ENCODE assay signal across 8 mouse cellular contexts in genomic region chr2:180273394-180274244, GRCm38 (mm10). TPM values are rescaled to one million over a fixed set of nuclear protein-coding genes. Genes with fewer than 3 reads are reported as not detected.
DNase-seq lines count a peak whose midpoint lies in the region; ATAC-seq lines count a peak whose summit lies in the region.

Gene Cables2 (minus strand): TSS chr2:180273496.

- peak within 1 kb of the TSS; percentile 60 for H3K27ac ChIP-seq in hindbrain, embryonic 16.5 days (ENCODE audit: low read depth, low read length)
- no peak within 1 kb of the TSS for H3K27ac ChIP-seq in macrophage

- 9% methylated on average over 58 of the region's 68 CpGs for WGBS in hindbrain, embryonic 16.5 days
- WGBS in macrophage (ENCODE audit: missing documents) = 1% methylated on average over 67 of the region's 68 CpGs

- H3K27me3 ChIP-seq in hindbrain, embryonic 16.5 days (replicated peaks; ENCODE audit: control insufficient read depth, insufficient read depth, low read length) = no peaks in the 10 kb centered on the region; the same call in 1 of the 2 replicates

- H3K4me3 ChIP-seq in hindbrain, embryonic 16.5 days (ENCODE audit: low read length) = peak within 1 kb of the TSS; percentile 87
- peak within 1 kb of the TSS; percentile 39 for H3K4me3 ChIP-seq in macrophage (ENCODE audit: inconsistent target)

- H3K9me3 ChIP-seq in hindbrain, embryonic 16.5 days (ENCODE audit: control insufficient read depth, low read length) = no peaks in the 10 kb centered on the region

- peak within 1 kb of the TSS; percentile 98 for H3K9ac ChIP-seq in hindbrain, embryonic 16.5 days (ENCODE audit: low read depth, low read length)

- peak; percentile 96 for ATAC-seq in hindbrain, embryonic 16.5 days

- no peaks in the 10 kb centered on the region for H3K79me2 ChIP-seq in macrophage (ENCODE audit: inconsistent target)

- peaks cover 17% of the 10 kb centered on the region for H3K4me1 ChIP-seq in hindbrain, embryonic 16.5 days (ENCODE audit: control insufficient read depth, insufficient read depth, low read depth, low read length)

- DNase-seq in WW6 (ENCODE audit: low read depth, low spot score) = peak; percentile 96
- peak; percentile 72 to 92 for DNase-seq in cerebellum, postnatal 4 days (ENCODE audit: low spot score in 2 of 2)
- peak; percentile 93 for DNase-seq in gastrocnemius, adult 18-20 months (ENCODE audit: low spot score)
- DNase-seq in left cerebral cortex, adult 18-20 months (ENCODE audit: low spot score in 2 of 2) = peak; percentile 85 to 93
- peak; percentile 94 for DNase-seq in right cerebral cortex, adult 18-20 months
- peak; percentile 68 for DNase-seq in urinary bladder, postnatal 10 days (ENCODE audit: low spot score)

- no peaks in the 10 kb centered on the region for H3K36me3 ChIP-seq in hindbrain, embryonic 16.5 days (ENCODE audit: control insufficient read depth, insufficient read depth, low read length)
- no peaks in the 10 kb centered on the region for H3K36me3 ChIP-seq in macrophage (ENCODE audit: inconsistent target)

- H3K4me2 ChIP-seq in hindbrain, embryonic 16.5 days (ENCODE audit: low read length) = peak within 1 kb of the TSS; percentile 87

RNA-seq across cellular contexts. Expression of gene Cables2, which starts in this region (rescaled TPM):
- 1 to 10 TPM; 8.2 to 9.1 TPM for total RNA-seq in gastrocnemius, adult 18-20 months (2021)
- 11.1 and 22.2 TPM in 2 replicates for polyA plus RNA-seq in hindbrain, embryonic 16.5 days (2015; fragmentation: Nextera tagmentation; extraction: Ambion mirVana)
- total RNA-seq in left cerebral cortex, adult 18-20 months (2021) = 10 to 100 TPM; 30.5 to 33.7 TPM
- total RNA-seq in macrophage (2018; cell fraction: chromatin; rRNA removed) = 10 to 100 TPM in 19 of 26 experiments, 1 to 10 TPM in 7; 5.2 to 29.8 (median 13.5) TPM
- 1 to 10 TPM; 5.2 to 9.4 (median 7.7) TPM for total RNA-seq in macrophage (2018; cell fraction: cytosol; rRNA removed)
- total RNA-seq in macrophage (2018; cell fraction: nucleus; rRNA removed) = 10 to 100 TPM in 19 of 26 experiments, 1 to 10 TPM in 7; 5.2 to 27.0 (median 13.7) TPM
- polyA plus RNA-seq in macrophage (2018) = 5.9 to 8.4 TPM (median 6.4 TPM) in 3 replicates
